ENCODE assay signal across 30 mouse cellular contexts in the genomic region with DNA sequence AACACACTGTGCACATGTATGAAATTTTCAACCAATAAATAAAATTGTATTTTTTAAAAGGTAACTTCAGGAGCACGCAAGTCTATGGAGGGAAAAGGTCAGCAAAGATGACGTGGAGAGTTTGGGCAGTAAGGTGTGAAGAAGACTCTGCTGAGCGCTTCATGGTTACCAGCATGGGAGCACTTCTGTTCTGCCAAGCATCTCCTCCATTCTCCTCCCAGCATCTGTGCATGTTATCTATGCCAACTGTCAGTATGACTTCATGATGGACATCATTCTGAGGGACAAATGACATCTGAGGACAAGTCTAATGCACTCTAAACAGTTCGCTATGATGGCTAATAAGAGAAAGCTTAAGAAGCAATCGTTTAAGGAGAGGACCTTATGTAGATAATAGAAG. TPM values are rescaled to one million over a fixed set of nuclear protein-coding genes. Genes with fewer than 3 reads are reported as not detected.
DNase-seq lines count a peak whose midpoint lies in the region; ATAC-seq and TF ChIP-seq lines count a peak whose summit lies in the region.
"Had no signal": no experiment of that assay in that cellular context is flagged by ENCODE, and none has a peak within 500 bp of the region (broad histone marks: within the 10 kb centered on the region; RNA-seq: fewer than 3 reads in every experiment).

No protein-coding gene starts in this region.

- TF ChIP-seq POLR2A in cerebellum, adult 2 months (IDR thresholded peaks at IDR 0.05; ENCODE audit: borderline replicate concordance, insufficient read depth, low read length), result no peak

- peak; percentile 19 to 56 for DNase-seq in cerebellum, adult 2 months
- peak; percentile 63 to 70 for DNase-seq in cerebellum, postnatal 10 days
- DNase-seq in cerebellum, postnatal 4 days (ENCODE audit: low spot score in 2 of 2), result no peak
- DNase-seq in cerebellum, postnatal 14 days, result peak; percentile 44 to 65
- DNase-seq: adrenal gland, postnatal 10 days; adrenal gland, postnatal 36 days; B cell, adult 2 months; forebrain, postnatal 0 days; gastrocnemius, adult 2 months; gastrocnemius, postnatal 14 days; heart, adult 18-20 months; heart, postnatal 10 days; heart, postnatal 36 days; kidney, adult 18-20 months; kidney, adult 9 months had no signal

- no peak overlapping the region for H3K4me3 ChIP-seq in cerebellum, adult 2 months (replicated peaks; ENCODE audit: insufficient read depth, low read depth, low read length)
- no peak overlapping the region for H3K4me3 ChIP-seq in hindbrain, embryonic 13.5 days
- H3K4me3 ChIP-seq: embryonic facial prominence, embryonic 12.5 days; embryonic facial prominence, embryonic 15.5 days; gastrocnemius, adult 2 months; heart, embryonic 12.5 days; heart, embryonic 15.5 days; hindbrain, embryonic 10.5 days had no signal

- no peak overlapping the region for H3K27ac ChIP-seq in cerebellum, adult 2 months (ENCODE audit: insufficient read depth, low read length)
- H3K27ac ChIP-seq in hindbrain, embryonic 13.5 days, result no peak overlapping the region
- H3K27ac ChIP-seq: embryonic facial prominence, embryonic 12.5 days; embryonic facial prominence, embryonic 15.5 days; gastrocnemius, adult 2 months; heart, embryonic 15.5 days; hindbrain, embryonic 10.5 days; hindbrain, embryonic 14.5 days; hindbrain, postnatal 0 days had no signal

- H3K27me3 ChIP-seq in cerebellum, adult 2 months (ENCODE audit: control insufficient read depth, insufficient read depth, low read length), result no peaks in the 10 kb centered on the region
- no peaks in the 10 kb centered on the region for H3K27me3 ChIP-seq in hindbrain, embryonic 13.5 days
- H3K27me3 ChIP-seq: CH12.LX; embryonic facial prominence, embryonic 12.5 days; embryonic facial prominence, embryonic 15.5 days; heart, embryonic 12.5 days; heart, embryonic 15.5 days; Patski had no signal

- H3K36me3 ChIP-seq in hindbrain, embryonic 13.5 days, result no peaks in the 10 kb centered on the region
- H3K36me3 ChIP-seq: embryonic facial prominence, embryonic 12.5 days; embryonic facial prominence, embryonic 15.5 days; G1E; heart, embryonic 12.5 days; heart, embryonic 15.5 days; hindbrain, embryonic 10.5 days had no signal

- H3K9me3 ChIP-seq in hindbrain, embryonic 13.5 days, result no peaks in the 10 kb centered on the region
- H3K9me3 ChIP-seq: embryonic facial prominence, embryonic 12.5 days; embryonic facial prominence, embryonic 15.5 days; G1E; heart, embryonic 12.5 days; heart, embryonic 15.5 days; hindbrain, embryonic 10.5 days had no signal

- peaks cover 6% of the 10 kb centered on the region; the same call in 1 of the 2 replicates for H3K4me1 ChIP-seq in cerebellum, adult 2 months (ENCODE audit: control insufficient read depth, insufficient read depth, low read length)
- H3K4me1 ChIP-seq in hindbrain, embryonic 13.5 days (replicated peaks), result no peaks in the 10 kb centered on the region
- H3K4me1 ChIP-seq: embryonic facial prominence, embryonic 12.5 days; embryonic facial prominence, embryonic 15.5 days; heart, embryonic 12.5 days; heart, embryonic 15.5 days; hindbrain, embryonic 10.5 days had no signal

- no peak overlapping the region for H3K9ac ChIP-seq in hindbrain, embryonic 13.5 days
- H3K9ac ChIP-seq: embryonic facial prominence, embryonic 12.5 days; embryonic facial prominence, embryonic 15.5 days; forebrain, postnatal 0 days; heart, embryonic 12.5 days; heart, embryonic 15.5 days; hindbrain, embryonic 14.5 days had no signal

- WGBS in cerebellum, adult 2 months, result 25% methylated on average over 5 of the region's 5 CpGs
- 93% methylated on average over 5 of the region's 5 CpGs for WGBS in hindbrain, embryonic 13.5 days

- TF ChIP-seq CTCF in cerebellum, adult 2 months (IDR thresholded peaks at IDR 0.05; ENCODE audit: borderline replicate concordance, insufficient read depth, low read depth, low read length), result no peak

- no peak for ATAC-seq in cerebellum, adult (ENCODE audit: insufficient number of reproducible peaks, low FRiP score, low TSS enrichment)
- ATAC-seq in hindbrain, embryonic 13.5 days (ENCODE audit: low FRiP score), result no peak
- ATAC-seq: forebrain, embryonic 14.5 days; forebrain, postnatal 0 days; inflammation-experienced regulatory T-cells, adult 6 months; intestine, embryonic 16.5 days; Patski had no signal

- H3K4me2 ChIP-seq in hindbrain, embryonic 13.5 days, result no peak overlapping the region
- H3K4me2 ChIP-seq: embryonic facial prominence, embryonic 12.5 days; embryonic facial prominence, embryonic 15.5 days; heart, embryonic 12.5 days; heart, embryonic 15.5 days; hindbrain, embryonic 14.5 days had no signal

RNA-seq across cellular contexts. Expression of gene Msl3l2, which starts 30.5 kb away (rescaled TPM):
- 16.7 and 17.2 TPM in 2 replicates for polyA plus RNA-seq in cerebellum, adult 2 months (2012; rRNA removed)
- 10.1 and 10.4 TPM in 2 replicates for polyA plus RNA-seq in hindbrain, embryonic 13.5 days (2015; fragmentation: Nextera tagmentation; extraction: Ambion mirVana)
- polyA plus RNA-seq: G1E had no signal

Comparison
In these comparisons a context has a peak if more than half of its experiments do, and no peak if none do; other contexts are left out.
1. DNase-seq: peak in cerebellum, adult 2 months (2 of 2), cerebellum, postnatal 10 days (2 of 2) and cerebellum, postnatal 14 days (2 of 2); none in cerebellum, postnatal 4 days (0 of 2).